Mouse (Mus musculus) heart, embryonic 14.5 days (tissue): ENCODE measurements around the gene Lrrfip1. TPM values are rescaled to one million over a fixed set of nuclear protein-coding genes. Genes with fewer than 3 reads are reported as not detected.

Experiments used
- ATAC-seq: fragments of 200-750 bp; cut with Nextera tagmentation; 2 replicates; pipeline ENCODE4 v1.8.0; 2017; ENCODE audit warnings: low read depth, moderate TSS enrichment; ENCODE audit not compliant: insufficient number of reproducible peaks, insufficient read depth, low FRiP score
- H3K27ac ChIP-seq, 2 experiments: fragments of 200-500 bp in 1 of 2; fragments of 300-500 bp in 1 of 2; sonication (generic) in 1 of 2; replicated peaks in 1 of 2; 2 replicates each; pipeline ENCODE4 v1.5.1; 2012 to 2014; ENCODE audit warnings: low read depth in 2 of 2, low read length in 2 of 2, control low read depth in 1 of 2, mild to moderate bottlenecking in 1 of 2, mixed read lengths in 1 of 2; ENCODE audit not compliant: control insufficient read depth in 1 of 2, insufficient read depth in 1 of 2
- H3K27me3 ChIP-seq: fragments of 300-500 bp; sonication (generic); 2 replicates; pipeline ENCODE4 v1.6.1; 2014; ENCODE audit warnings: mild to moderate bottlenecking, low read length, control low read depth; ENCODE audit not compliant: control insufficient read depth, insufficient read depth
- H3K36me3 ChIP-seq: fragments of 300-500 bp; sonication (generic); 2 replicates; pipeline ENCODE4 v1.6.1; 2014; ENCODE audit warnings: mild to moderate bottlenecking, control low read depth, low read length, mixed read lengths; ENCODE audit not compliant: control insufficient read depth, insufficient read depth
- H3K4me1 ChIP-seq, 2 experiments: fragments of 200-500 bp in 1 of 2; fragments of 300-500 bp in 1 of 2; sonication (generic) in 1 of 2; 2 replicates each; pipeline ENCODE4 v1.6.1; 2012 to 2014; ENCODE audit warnings: low read length in 2 of 2, control low read depth in 1 of 2, mixed read lengths in 1 of 2; ENCODE audit not compliant: control insufficient read depth in 2 of 2, insufficient read depth in 2 of 2
- H3K4me2 ChIP-seq: fragments of 300-500 bp; sonication (generic); 2 replicates; pipeline ENCODE4 v1.6.1; 2014; ENCODE audit warnings: mild to moderate bottlenecking, low read length
- H3K4me3 ChIP-seq, 2 experiments: fragments of 200-500 bp in 1 of 2; fragments of 300-500 bp in 1 of 2; sonication (generic) in 1 of 2; 2 replicates each; pipeline ENCODE4 v1.5.1; 2012 to 2014; ENCODE audit warnings: low read length in 2 of 2, mild to moderate bottlenecking in 2 of 2, control low read depth in 1 of 2, low read depth in 1 of 2, moderate library complexity in 1 of 2; ENCODE audit not compliant: control insufficient read depth in 1 of 2, insufficient read depth in 1 of 2
- H3K9ac ChIP-seq: fragments of 300-500 bp; sonication (generic); 2 replicates; pipeline ENCODE4 v1.6.1; 2014; ENCODE audit warnings: mild to moderate bottlenecking, low read length
- H3K9me3 ChIP-seq: fragments of 300-500 bp; sonication (generic); 2 replicates; pipeline ENCODE4 v1.6.1; 2016; ENCODE audit warnings: low read length, control low read depth; ENCODE audit not compliant: control insufficient read depth
- WGBS: fragments of 180-500 bp; shearing (Covaris S2); extraction: QIAGEN DNeasy Blood & Tissue Kit; methylation state at CpG from one replicate; pipeline ENCODE4 v1.1.7; 2014; 5-methylcytosine and 5-hydroxymethylcytosine counted together
- polyA plus RNA-seq: library from polyadenylated mRNA; unstranded; fragments of >200 nt; fragmentation: Nextera tagmentation; extraction: Ambion mirVana; gene quantifications from 2 replicates; pipeline ENCODE4 v1.2.1, GENCODE M21; 2014

Lrrfip1 gene
- polyA plus RNA-seq, 1 experiment from 2014 or later, result 151 TPM

DNA sequence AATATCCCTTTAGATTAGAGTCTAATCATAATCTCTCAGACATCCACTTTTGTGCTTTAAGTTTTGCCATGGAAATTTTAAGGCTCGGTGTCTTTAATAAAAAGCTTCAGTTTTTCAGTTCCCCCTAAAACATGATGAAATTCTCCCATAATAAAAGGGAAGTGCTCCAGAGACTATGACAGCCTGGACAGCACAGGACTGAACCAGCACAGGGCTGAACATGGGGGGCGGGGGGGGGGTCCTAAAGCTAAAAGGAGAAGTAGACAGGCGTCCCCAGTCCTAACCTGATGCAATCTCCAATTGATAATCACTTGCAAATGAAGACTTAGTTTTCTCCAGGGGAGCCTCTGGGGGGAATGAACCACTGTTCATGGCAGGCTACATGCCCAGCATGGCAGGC is 36.0 kb downstream of the Lrrfip1 start:
- WGBS, result 77% methylated on average over 3 of the region's 3 CpGs
- no peak overlapping the region for H3K9ac ChIP-seq
- H3K4me3 ChIP-seq, result no peak overlapping the region
- H3K27ac ChIP-seq, result 0 out of 4 replicates have a peak overlapping the region, but pooled peaks of 1 of the 2 experiments have one; percentile 9
- H3K27me3 ChIP-seq, result no peaks in the 10 kb centered on the region
- H3K9me3 ChIP-seq, result no peaks in the 10 kb centered on the region
- no peak for ATAC-seq
- no peaks in the 10 kb centered on the region for H3K36me3 ChIP-seq
- peaks cover 33 to 80% of the 10 kb centered on the region in 2 experiments for H3K4me1 ChIP-seq
- no peak overlapping the region for H3K4me2 ChIP-seq

DNA sequence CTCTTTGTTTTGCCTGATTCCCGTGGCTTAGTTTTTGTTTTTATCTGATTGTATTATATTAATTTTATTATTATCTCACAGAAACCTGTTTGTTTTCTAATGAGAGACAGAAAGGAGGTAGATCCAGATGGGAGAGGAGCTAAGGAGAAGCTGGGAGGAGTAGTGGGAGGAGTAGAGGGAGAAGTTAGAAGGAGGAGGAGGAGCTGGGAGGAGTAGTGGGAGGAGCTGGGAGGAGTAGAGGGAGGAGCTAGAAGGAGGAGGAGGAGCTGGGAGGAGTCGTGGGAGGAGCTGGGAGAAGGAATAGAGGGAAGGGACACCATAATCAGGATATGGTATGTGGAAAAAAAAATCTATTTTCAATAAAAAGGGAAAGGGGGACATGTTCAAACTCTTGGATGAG is 36.7 kb downstream of the Lrrfip1 start:
- no peak for ATAC-seq

DNA sequence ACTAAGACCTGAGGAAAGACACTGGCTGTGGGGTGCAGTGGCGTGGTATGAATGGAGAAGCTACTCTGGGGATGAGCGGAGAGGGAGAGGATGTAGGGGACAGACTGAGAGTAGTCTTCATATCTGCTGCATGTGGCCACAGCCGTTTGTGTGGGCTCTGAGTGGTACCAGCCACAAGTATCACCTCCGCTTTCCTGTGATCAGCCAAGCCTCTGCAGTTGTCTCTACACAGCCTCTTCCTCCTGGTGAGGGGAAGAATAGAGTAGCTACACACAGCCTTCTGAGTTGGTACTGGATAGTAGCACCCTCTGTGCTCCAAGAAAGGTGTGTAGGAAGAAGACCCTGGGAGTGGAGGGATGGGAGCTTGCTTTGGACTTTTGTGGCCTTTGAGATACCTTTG is 38.7 kb downstream of the Lrrfip1 start:
- H3K27ac ChIP-seq, result peak overlapping the region; percentile 39 to 78; a peak in 1 of 4 replicates
- H3K36me3 ChIP-seq, result no peaks in the 10 kb centered on the region
- H3K4me1 ChIP-seq, result peaks cover 40 to 84% of the 10 kb centered on the region in 2 experiments
- no peaks in the 10 kb centered on the region for H3K27me3 ChIP-seq
- H3K4me2 ChIP-seq, result no peak overlapping the region
- WGBS, result 64% methylated on average over 4 of the region's 4 CpGs
- peak overlapping the region; percentile 3; the same call in 1 of the 2 replicates for H3K9ac ChIP-seq
- no peak overlapping the region for H3K4me3 ChIP-seq
- no peaks in the 10 kb centered on the region for H3K9me3 ChIP-seq
- no peak for ATAC-seq

More for the DNA sequence above, 36.7 kb downstream of the Lrrfip1 start:
- Histone ChIP-seq H3K4me3 (no peak overlapping the region), H3K36me3 (no peaks in the 10 kb centered on the region), H3K4me1 (peaks cover 36 to 84% of the 10 kb centered on the region in 2 experiments), H3K9me3 (no peaks in the 10 kb centered on the region), H3K9ac (no peak overlapping the region), H3K27me3 (no peaks in the 10 kb centered on the region), H3K27ac (no peak overlapping the region), H3K4me2 (no peak overlapping the region)
- 70% methylated on average over 2 of the region's 2 CpGs for WGBS

DNA sequence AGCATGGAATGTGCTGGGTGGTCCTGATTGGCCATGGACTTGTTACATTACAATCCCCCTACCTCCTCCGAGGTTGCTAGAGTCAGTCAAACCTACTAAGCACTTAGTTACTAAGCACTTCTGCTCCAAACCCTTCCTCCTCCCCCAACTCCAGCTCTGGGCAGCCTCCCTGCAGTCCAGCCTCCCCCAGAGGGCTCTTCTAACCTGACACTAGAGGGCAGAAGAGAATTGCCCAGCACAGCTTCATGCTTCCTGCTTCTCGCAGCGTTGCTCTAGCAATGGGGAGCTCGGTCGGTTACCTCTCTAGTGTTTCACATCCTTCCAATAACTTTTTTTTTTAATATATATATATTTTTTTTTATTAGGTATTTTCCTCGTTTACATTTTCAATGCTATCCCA is 39.5 kb downstream of the Lrrfip1 start:
- no peaks in the 10 kb centered on the region for H3K9me3 ChIP-seq
- H3K4me2 ChIP-seq, result no peak overlapping the region
- H3K27ac ChIP-seq, result peak overlapping the region in 1 of 2 experiments; percentile 78; a peak in 2 of 4 replicates
- H3K36me3 ChIP-seq, result no peaks in the 10 kb centered on the region
- H3K4me1 ChIP-seq, result peaks cover 36 to 83% of the 10 kb centered on the region in 2 experiments
- WGBS, result 69% methylated on average over 6 of the region's 6 CpGs
- H3K4me3 ChIP-seq, result no peak overlapping the region
- no peak for ATAC-seq
- H3K9ac ChIP-seq, result no peak overlapping the region
- H3K27me3 ChIP-seq, result no peaks in the 10 kb centered on the region

DNA sequence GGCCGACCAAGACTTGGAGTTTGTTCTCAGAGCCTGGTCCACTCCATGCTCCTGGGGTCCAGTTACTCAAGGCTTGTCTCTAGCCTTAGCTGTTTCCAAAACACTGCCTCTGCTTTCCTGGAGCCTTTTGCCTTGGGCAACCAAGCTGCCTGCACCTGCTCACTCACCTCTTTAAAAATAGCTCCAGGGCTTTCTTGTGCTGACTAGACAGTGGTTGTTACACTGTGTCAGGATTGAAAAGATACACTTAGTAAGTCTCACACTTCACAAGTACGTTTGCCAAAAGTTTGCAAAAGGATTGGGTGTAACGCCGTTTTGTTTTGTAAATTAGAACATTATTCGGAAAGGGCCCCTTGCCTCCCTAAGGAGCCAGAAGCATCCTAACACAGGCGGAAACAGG is 40.0 kb downstream of the Lrrfip1 start:
- no peaks in the 10 kb centered on the region for H3K9me3 ChIP-seq
- WGBS, result 40% methylated on average over 6 of the region's 6 CpGs
- H3K9ac ChIP-seq, result peak overlapping the region; percentile 47
- H3K4me3 ChIP-seq, result no peak overlapping the region
- no peaks in the 10 kb centered on the region for H3K27me3 ChIP-seq
- no peak for ATAC-seq
- peaks cover 38 to 84% of the 10 kb centered on the region in 2 experiments for H3K4me1 ChIP-seq
- no peaks in the 10 kb centered on the region for H3K36me3 ChIP-seq
- peak overlapping the region; percentile 34 to 78; a peak in 3 of 4 replicates for H3K27ac ChIP-seq
- no peak overlapping the region for H3K4me2 ChIP-seq

DNA sequence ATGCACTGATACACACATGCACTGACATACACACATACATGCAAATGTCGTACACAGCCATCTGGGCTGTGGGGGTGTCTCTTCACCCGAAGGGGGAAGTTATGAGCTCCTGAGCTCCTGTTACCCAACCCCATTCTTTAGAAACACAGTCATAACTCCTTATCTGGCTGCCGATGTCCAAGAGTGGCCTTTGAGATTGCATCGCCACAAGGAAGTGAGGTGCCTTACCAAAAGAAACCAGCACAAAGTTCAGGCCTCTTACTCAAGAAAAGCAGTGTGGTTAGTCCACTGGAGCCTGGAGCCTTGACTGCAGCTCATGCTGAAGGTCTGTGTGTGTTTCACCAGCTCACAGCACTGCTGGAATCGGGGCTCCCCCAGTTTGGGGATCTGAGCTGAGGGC is 43.1 kb downstream of the Lrrfip1 start:
- Histone ChIP-seq H3K36me3 (peaks cover 8% of the 10 kb centered on the region), H3K27me3 (no peaks in the 10 kb centered on the region), H3K9me3 (no peaks in the 10 kb centered on the region), H3K4me2 (no peak overlapping the region), H3K4me1 (peaks cover 45 to 90% of the 10 kb centered on the region in 2 experiments), H3K4me3 (no peak overlapping the region), H3K9ac (peak overlapping the region; percentile 44), H3K27ac (peak overlapping the region; percentile 18 to 78)
- no peak for ATAC-seq
- WGBS, result 34% methylated on average over 5 of the region's 5 CpGs

DNA sequence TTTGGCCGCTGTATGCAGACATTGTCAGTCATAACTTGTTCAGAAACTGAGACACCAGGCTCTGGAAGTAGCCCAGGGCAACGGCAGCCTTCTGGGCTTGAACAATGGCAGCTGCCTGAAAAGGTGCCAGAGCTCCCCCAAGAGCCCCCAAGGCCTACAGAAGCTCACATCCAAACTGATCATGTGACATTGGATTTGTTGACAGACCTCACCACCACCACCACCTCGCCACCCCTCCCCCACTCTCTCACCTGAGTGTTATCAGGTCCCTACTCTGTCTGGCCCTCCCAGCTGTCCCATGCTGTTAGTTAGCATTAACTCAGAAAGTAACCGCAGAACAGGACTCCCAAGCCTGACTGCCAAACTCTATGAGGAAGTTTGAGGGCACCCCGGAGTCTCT is 44.7 kb downstream of the Lrrfip1 start:
- peak overlapping the region; percentile 59; the same call in 1 of the 2 replicates for H3K9ac ChIP-seq
- H3K36me3 ChIP-seq, result peaks cover 8% of the 10 kb centered on the region
- H3K27ac ChIP-seq, result peak overlapping the region; percentile 65 to 78
- no peaks in the 10 kb centered on the region for H3K27me3 ChIP-seq
- H3K4me1 ChIP-seq, result peaks cover 49 to 87% of the 10 kb centered on the region in 2 experiments
- 29% methylated on average over 5 of the region's 5 CpGs for WGBS
- H3K4me2 ChIP-seq, result peak overlapping the region; percentile 2; the same call in 1 of the 2 replicates
- H3K4me3 ChIP-seq, result no peak overlapping the region
- H3K9me3 ChIP-seq, result no peaks in the 10 kb centered on the region
- ATAC-seq, result no peak

DNA sequence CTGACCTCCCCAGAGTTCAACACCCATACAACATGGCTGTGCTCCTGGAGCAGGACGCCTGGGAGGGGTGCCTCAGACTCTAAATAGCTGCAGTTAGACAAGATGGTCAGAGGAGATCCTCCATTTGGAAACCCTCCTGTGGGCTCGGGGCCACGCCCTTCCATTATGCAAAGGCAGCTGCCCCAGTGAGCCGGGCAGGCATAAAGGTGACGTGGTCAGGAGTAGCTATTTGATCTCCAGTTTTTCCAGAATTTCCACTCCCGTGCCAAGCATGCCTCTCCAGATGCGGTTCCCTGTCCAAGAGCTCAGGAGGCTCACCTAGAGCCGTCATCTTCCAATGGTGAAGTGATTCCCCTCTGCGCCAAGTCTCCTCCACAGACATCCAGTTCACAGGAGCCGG is 45.6 kb downstream of the Lrrfip1 start:
- Histone ChIP-seq H3K4me3 (no peak overlapping the region), H3K4me1 (peaks cover 45 to 80% of the 10 kb centered on the region in 2 experiments), H3K27ac (peak overlapping the region; percentile 65 to 78), H3K9me3 (no peaks in the 10 kb centered on the region), H3K36me3 (peaks cover 8% of the 10 kb centered on the region), H3K27me3 (no peaks in the 10 kb centered on the region), H3K4me2 (no peak overlapping the region), H3K9ac (no peak overlapping the region)
- WGBS, result 83% methylated on average over 10 of the region's 10 CpGs
- ATAC-seq, result no peak
